Mouse (Mus musculus) heart, embryonic 15.5 days (tissue): ENCODE data around the gene Pik3r1. TPM values are rescaled to one million over a fixed set of nuclear protein-coding genes. Genes with fewer than 3 reads are reported as not detected.

ENCODE experiments used
- ATAC-seq: fragments of 200-750 bp; cut with Nextera tagmentation; replicated peaks from 2 replicates; pipeline ENCODE4 v1.8.0; 2017; ENCODE audit warnings: low read depth, moderate TSS enrichment; ENCODE audit not compliant: insufficient number of reproducible peaks, insufficient read depth, low FRiP score
- H3K27ac ChIP-seq: fragments of 300-500 bp; sonication (generic); 2 replicates; pipeline ENCODE4 v1.5.1; 2015; ENCODE audit warnings: mild to moderate bottlenecking, inconsistent platforms
- H3K27me3 ChIP-seq: fragments of 300-500 bp; sonication (generic); 2 replicates; pipeline ENCODE4 v1.6.1; 2015; ENCODE audit warnings: inconsistent platforms
- H3K36me3 ChIP-seq: fragments of 300-500 bp; sonication (generic); 2 replicates; pipeline ENCODE4 v1.6.1; 2015; ENCODE audit warnings: mild to moderate bottlenecking, inconsistent platforms
- H3K4me1 ChIP-seq: fragments of 300-500 bp; sonication (generic); replicated peaks from 2 replicates; pipeline ENCODE4 v1.6.1; 2015; ENCODE audit warnings: inconsistent platforms
- H3K4me2 ChIP-seq: fragments of 300-500 bp; sonication (generic); 2 replicates; pipeline ENCODE4 v1.6.1; 2015; ENCODE audit warnings: inconsistent platforms, mild to moderate bottlenecking, moderate library complexity
- H3K4me3 ChIP-seq: fragments of 300-500 bp; sonication (generic); 2 replicates; pipeline ENCODE4 v1.5.1; 2015; ENCODE audit warnings: mild to moderate bottlenecking, inconsistent platforms
- H3K9ac ChIP-seq: fragments of 300-500 bp; sonication (generic); 2 replicates; pipeline ENCODE4 v1.6.1; 2015; ENCODE audit warnings: mild to moderate bottlenecking, inconsistent platforms
- H3K9me3 ChIP-seq: fragments of 300-500 bp; sonication (generic); replicated peaks from 2 replicates; pipeline ENCODE4 v1.6.1; 2016; ENCODE audit warnings: inconsistent platforms
- WGBS: fragments of 180-500 bp; shearing (Covaris S2); methylation state at CpG from one replicate; pipeline ENCODE4 v1.1.7; 2015; ENCODE audit warnings: mixed read lengths; 5-methylcytosine and 5-hydroxymethylcytosine counted together
- polyA plus RNA-seq: library from polyadenylated mRNA; unstranded; fragments of >200 nt; fragmentation: Nextera tagmentation; extraction: Ambion mirVana; gene quantifications from 2 replicates; pipeline ENCODE4 v1.2.1, GENCODE M21; 2015

The Pik3r1 gene
- polyA plus RNA-seq, 1 experiment from 2014 or later: 20.2 TPM

DNA sequence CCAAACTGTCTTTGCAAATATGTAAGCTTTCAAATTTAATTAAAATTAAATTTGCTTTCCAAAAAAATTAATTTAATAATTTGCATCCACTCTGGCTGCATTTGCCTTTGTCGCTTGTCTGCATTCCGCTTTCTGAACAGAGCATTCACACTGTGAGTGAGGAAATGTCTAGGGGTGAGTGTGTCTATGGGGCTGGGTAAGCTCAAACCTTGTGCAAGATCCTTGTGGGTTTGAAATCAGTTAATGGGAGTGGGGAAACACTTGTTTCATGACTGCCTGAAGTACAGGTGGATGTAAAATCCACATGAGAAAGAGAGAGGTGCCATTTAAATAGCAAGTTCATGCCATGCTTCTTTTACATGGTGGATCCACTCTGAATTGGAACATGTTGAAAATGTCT lies 31.3 kb upstream of the Pik3r1 start:
- no peaks in the 10 kb centered on the region for H3K36me3 ChIP-seq
- ATAC-seq: no peak
- H3K27ac ChIP-seq: no peak overlapping the region
- peaks cover 8% of the 10 kb centered on the region; the same call in 1 of the 2 replicates for H3K27me3 ChIP-seq
- no peak overlapping the region for H3K4me2 ChIP-seq
- no peak overlapping the region for H3K9ac ChIP-seq
- peaks cover 10% of the 10 kb centered on the region for H3K4me1 ChIP-seq
- WGBS: 91% methylated on average over 2 of the region's 2 CpGs
- no peaks in the 10 kb centered on the region for H3K9me3 ChIP-seq
- no peak overlapping the region for H3K4me3 ChIP-seq

DNA sequence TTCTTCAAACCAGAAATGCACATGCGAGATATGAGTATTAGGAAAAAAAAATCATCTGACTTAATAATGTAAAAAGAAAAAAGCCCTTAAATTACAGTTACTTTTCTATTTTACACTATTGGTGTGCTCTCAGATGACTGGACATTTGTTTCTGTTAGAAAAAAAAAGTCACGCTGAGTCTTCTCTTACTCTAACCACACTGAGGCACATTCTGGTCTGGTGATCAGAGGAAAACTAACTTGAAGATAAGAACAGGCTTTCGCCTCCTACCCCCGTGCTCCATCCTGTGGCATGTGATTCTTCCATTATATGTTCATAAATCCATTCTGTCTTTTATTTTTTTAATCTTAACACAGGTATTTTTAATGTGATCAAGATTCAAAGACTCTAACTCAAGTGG lies 30.5 kb upstream of the Pik3r1 start:
- WGBS: 70% methylated on average over 4 of the region's 4 CpGs
- ATAC-seq: no peak
- no peak overlapping the region for H3K27ac ChIP-seq
- no peak overlapping the region for H3K4me2 ChIP-seq
- no peaks in the 10 kb centered on the region for H3K36me3 ChIP-seq
- no peaks in the 10 kb centered on the region for H3K9me3 ChIP-seq
- peaks cover 8% of the 10 kb centered on the region; the same call in 1 of the 2 replicates for H3K27me3 ChIP-seq
- no peak overlapping the region for H3K9ac ChIP-seq
- H3K4me1 ChIP-seq: peaks cover 10% of the 10 kb centered on the region
- no peak overlapping the region for H3K4me3 ChIP-seq

DNA sequence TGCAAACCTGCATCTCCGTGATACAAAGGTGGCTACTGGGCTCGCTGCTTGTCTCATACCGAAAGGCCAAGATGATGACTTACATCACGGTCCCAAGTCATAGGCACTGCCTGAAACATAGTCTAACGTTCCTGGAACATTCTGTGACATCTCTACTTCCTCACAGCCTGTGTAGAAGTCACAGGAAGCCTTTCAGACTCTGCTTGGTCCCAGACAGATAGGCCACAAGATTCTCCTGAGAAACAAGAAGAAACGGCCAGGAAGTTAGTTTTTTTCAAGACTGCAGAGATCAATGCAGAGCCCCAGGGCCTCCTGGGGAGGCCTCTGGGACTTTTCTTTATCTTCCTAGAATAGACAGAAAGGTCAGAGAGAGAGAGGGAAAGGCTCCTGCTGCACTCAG lies 29.0 kb upstream of the Pik3r1 start:
- Histone ChIP-seq H3K9me3 (no peaks in the 10 kb centered on the region), H3K27me3 (peaks cover 8% of the 10 kb centered on the region; the same call in 1 of the 2 replicates), H3K4me3 (no peak overlapping the region), H3K4me1 (peaks cover 6% of the 10 kb centered on the region), H3K36me3 (no peaks in the 10 kb centered on the region), H3K27ac (no peak overlapping the region), H3K4me2 (no peak overlapping the region), H3K9ac (no peak overlapping the region)
- ATAC-seq: no peak
- WGBS: 51% methylated on average over 6 of the region's 6 CpGs

DNA sequence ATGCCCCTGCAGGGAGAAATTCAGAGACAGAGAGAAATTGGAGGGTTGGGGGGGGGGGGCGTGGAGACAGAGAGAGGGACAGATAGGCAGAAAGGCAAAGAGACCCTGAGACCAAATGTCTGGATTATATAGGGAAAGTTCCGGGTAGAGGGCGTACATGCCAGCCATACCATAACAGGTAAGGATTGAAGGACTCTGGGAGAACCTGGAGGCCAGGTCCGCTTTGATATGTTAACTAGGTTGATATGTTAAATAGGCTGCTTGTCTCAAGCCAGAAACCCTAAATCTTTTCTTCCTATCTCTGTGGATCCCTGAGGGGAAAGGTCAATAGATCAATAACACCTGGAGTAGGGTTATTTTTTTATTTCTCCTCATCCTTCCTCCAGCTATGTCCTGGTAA lies 17.7 kb upstream of the Pik3r1 start:
- Histone ChIP-seq H3K4me3 (no peak overlapping the region), H3K4me2 (no peak overlapping the region), H3K27me3 (no peaks in the 10 kb centered on the region), H3K36me3 (no peaks in the 10 kb centered on the region), H3K27ac (no peak overlapping the region), H3K9me3 (no peaks in the 10 kb centered on the region), H3K4me1 (no peaks in the 10 kb centered on the region), H3K9ac (no peak overlapping the region)
- WGBS: 68% methylated on average over 4 of the region's 4 CpGs
- ATAC-seq: no peak

DNA sequence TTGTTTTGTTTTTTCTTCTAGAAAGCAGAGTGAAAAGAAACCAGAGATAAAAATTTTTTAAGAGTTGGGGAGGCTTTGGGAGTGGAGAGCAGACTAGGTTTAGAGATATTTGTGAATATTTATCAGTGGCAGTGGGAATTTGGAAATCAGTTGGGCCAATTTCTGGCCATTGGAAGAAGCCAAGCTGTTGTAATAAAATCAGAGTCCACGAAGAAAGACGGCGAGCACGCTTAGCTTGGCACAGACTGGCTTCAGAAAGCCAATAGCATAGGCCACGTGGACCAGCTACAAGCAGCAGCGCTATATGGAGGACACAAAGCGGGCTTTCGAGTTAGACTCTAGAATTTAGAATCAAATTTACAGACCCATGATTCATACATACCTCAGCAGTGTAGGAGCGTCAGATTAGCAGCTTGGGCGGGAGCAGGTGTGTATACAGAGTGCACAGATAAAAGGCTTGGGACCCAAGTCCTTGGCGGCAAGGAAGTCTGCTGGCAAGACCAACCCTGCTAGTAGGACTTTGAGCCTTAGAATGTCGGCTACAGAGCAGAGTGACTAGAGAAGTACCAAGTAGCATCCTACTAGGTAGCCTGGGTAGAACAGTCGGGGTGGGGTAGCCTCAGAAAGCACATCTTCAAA lies 16.8 kb upstream of the Pik3r1 start:
- no peak overlapping the region for H3K9ac ChIP-seq
- no peak overlapping the region for H3K4me2 ChIP-seq
- H3K4me1 ChIP-seq: no peaks in the 10 kb centered on the region
- no peak overlapping the region for H3K4me3 ChIP-seq
- H3K27me3 ChIP-seq: no peaks in the 10 kb centered on the region
- H3K36me3 ChIP-seq: no peaks in the 10 kb centered on the region
- no peaks in the 10 kb centered on the region for H3K9me3 ChIP-seq
- ATAC-seq: no peak
- 87% methylated on average over 13 of the region's 13 CpGs for WGBS
- no peak overlapping the region for H3K27ac ChIP-seq

DNA sequence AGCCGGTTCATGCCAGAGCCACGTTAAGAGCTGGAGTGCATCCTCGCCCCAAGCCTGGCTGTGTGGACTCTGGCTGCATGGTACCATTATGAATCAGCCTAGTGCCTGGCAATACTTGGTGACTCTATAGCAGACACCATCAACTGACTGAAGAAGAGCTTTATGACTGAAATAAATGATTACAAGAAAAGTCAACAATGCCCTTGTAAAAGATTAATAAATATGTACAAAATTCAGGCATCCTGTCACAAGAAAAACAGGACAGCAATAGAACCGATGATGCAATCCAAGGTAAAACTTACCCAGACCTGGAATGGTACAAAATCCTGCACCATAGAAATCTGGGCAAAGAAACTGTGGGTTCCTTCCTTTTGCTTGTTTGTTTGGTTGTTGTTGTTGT lies 11.0 kb upstream of the Pik3r1 start:
- Histone ChIP-seq H3K4me1 (no peaks in the 10 kb centered on the region), H3K4me3 (no peak overlapping the region), H3K9ac (no peak overlapping the region), H3K4me2 (no peak overlapping the region), H3K9me3 (no peaks in the 10 kb centered on the region), H3K36me3 (no peaks in the 10 kb centered on the region), H3K27me3 (no peaks in the 10 kb centered on the region), H3K27ac (no peak overlapping the region)
- no peak for ATAC-seq
- WGBS: 83% methylated on average over 4 of the region's 4 CpGs

DNA sequence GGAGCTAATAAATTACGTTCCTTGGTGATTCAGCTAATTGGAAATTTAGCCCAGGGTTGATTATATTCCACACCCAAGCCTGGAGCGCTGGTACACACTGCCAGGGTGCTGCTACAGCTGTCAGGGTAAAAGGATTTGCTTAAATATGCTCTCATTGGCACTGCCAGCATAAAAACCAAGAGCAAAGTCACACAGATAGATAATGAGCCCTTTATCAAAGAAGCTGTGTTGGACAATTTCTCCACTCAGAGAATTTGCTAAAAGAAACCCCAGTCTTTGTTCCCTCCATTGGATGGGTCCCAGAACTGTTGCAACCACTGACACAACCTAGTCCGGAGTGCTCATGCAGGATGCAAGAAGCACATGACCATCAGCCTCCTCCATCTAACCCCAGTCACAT lies 9.8 kb upstream of the Pik3r1 start:
- H3K36me3 ChIP-seq: no peaks in the 10 kb centered on the region
- H3K4me1 ChIP-seq: no peaks in the 10 kb centered on the region
- H3K4me3 ChIP-seq: no peak overlapping the region
- 84% methylated on average over 3 of the region's 3 CpGs for WGBS
- H3K9ac ChIP-seq: no peak overlapping the region
- H3K27me3 ChIP-seq: no peaks in the 10 kb centered on the region
- no peak overlapping the region for H3K4me2 ChIP-seq
- H3K27ac ChIP-seq: no peak overlapping the region
- no peaks in the 10 kb centered on the region for H3K9me3 ChIP-seq
- no peak for ATAC-seq

DNA sequence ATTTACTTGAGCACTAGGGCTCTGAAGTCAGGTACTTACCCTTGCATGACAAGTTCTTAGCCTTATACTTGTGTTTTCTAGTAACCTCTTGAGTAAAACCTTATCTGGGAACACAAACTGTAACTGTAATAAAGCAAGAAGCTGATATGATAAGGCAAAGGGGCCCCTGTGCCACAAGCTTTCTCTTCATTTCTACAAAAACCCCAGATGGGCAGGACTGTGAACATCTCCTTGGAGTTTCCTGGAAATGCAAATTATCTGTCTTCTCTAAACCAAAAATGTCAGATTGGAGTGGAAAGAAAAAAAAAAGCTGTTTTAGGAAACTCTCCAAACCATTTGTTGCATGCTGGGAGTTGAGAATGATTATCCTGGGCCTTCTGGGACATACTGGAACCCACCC lies 3.1 kb upstream of the Pik3r1 start:
- no peak overlapping the region for H3K4me2 ChIP-seq
- peaks cover 11% of the 10 kb centered on the region for H3K4me1 ChIP-seq
- no peaks in the 10 kb centered on the region for H3K27me3 ChIP-seq
- H3K36me3 ChIP-seq: no peaks in the 10 kb centered on the region
- no peaks in the 10 kb centered on the region for H3K9me3 ChIP-seq
- no peak overlapping the region for H3K9ac ChIP-seq
- no peak overlapping the region for H3K4me3 ChIP-seq
- H3K27ac ChIP-seq: no peak overlapping the region
- ATAC-seq: no peak

DNA sequence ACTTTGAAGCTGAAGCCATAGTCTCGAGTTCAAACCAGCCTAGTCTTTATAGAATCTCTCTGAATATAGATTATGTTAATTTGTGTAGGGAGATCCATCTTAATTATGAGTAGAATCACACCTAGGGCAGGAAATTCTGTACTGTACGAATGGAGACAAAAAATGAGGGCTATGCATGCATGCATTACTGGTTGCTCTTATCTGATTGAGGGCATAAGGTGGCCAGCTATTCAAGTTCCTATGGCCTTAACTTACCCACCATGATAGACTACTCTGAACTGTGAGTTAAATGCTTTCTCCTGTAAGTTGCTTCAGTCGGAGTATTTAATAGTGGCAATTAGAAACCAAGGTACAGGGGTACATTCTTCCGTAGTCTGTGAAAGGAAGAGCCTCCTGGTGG lies 1.9 kb upstream of the Pik3r1 start:
- Histone ChIP-seq H3K9me3 (no peaks in the 10 kb centered on the region), H3K4me3 (no peak overlapping the region), H3K4me1 (peaks cover 22% of the 10 kb centered on the region), H3K4me2 (no peak overlapping the region), H3K27ac (no peak overlapping the region), H3K27me3 (no peaks in the 10 kb centered on the region), H3K36me3 (no peaks in the 10 kb centered on the region), H3K9ac (no peak overlapping the region)
- no peak for ATAC-seq
- 83% methylated on average over 4 of the region's 4 CpGs for WGBS

DNA sequence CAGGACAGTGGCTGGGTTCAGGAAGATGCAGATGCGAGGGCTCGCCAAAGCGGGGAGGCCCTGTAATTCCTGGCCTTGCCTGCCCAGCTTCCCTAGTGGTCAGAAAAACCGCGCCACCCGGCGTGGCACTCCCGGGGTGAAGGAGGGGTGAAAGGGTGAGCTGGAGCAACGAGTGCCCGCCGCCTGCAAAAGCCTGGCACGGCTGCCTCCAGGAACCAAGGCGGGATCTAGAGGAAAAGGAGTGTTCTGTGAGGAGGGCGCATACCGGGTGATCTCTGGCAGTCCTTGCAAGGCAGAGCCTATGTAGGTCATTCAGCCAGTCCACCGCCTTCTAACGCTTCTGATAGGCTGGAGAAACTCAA lies 594 bp upstream of the Pik3r1 start:
- Histone ChIP-seq H3K27ac (peak overlapping the region; percentile 99), H3K36me3 (no peaks in the 10 kb centered on the region), H3K27me3 (no peaks in the 10 kb centered on the region), H3K9me3 (no peaks in the 10 kb centered on the region), H3K9ac (peak overlapping the region; percentile 73), H3K4me1 (peaks cover 33% of the 10 kb centered on the region), H3K4me3 (peak overlapping the region; percentile 98), H3K4me2 (peak overlapping the region; percentile 87)
- peak; percentile 29 for ATAC-seq
- 1% methylated on average over 17 of the region's 17 CpGs for WGBS

DNA sequence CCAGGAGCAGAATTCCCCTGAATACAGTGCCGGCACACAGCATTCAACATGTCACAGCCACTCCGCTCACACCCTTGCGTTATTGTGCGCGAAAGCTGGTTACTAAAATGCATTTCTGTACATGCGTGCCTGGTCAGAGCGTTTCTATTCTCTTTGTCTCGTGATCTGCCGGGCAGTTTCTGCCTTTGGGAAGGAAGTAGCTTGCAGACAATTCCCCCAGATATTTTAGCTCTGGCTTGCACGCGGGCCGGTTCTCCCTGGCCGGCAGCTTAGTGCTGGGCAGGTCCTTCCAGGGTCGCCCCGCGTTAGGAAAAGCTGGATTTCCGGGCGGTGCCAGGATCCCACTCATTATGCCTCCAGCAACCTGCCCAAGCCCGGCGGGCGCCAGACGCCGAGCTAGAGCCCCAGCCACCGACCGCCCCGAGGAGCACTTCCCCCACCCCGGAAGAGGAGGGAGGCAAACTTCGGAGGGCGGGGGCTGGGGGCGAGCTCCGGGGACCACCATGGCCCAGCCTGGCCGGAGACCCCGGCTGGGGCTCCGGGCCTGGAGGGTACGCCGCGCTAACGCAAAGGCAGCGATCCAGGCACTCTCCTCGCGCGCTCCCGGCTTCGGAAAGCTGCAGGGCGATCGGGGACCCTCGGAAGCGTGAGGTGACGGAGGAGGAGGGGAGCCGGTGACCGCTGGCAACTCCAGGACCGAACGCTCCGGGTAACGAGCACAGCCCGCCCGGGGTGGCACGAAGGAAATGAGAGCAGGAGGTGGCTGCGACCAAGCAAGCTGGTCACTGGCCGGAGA lies 806 bp downstream of the Pik3r1 start:
- WGBS: under 1% methylated on average over 60 of the region's 60 CpGs
- H3K4me3 ChIP-seq: peak overlapping the region; percentile 98
- peak overlapping the region; percentile 99 for H3K27ac ChIP-seq
- no peaks in the 10 kb centered on the region for H3K9me3 ChIP-seq
- peak overlapping the region; percentile 73 for H3K4me2 ChIP-seq
- no peaks in the 10 kb centered on the region for H3K27me3 ChIP-seq
- H3K4me1 ChIP-seq: peaks cover 44% of the 10 kb centered on the region
- peak overlapping the region; percentile 96 for H3K9ac ChIP-seq
- no peaks in the 10 kb centered on the region for H3K36me3 ChIP-seq
- ATAC-seq: peak; percentile 37

DNA sequence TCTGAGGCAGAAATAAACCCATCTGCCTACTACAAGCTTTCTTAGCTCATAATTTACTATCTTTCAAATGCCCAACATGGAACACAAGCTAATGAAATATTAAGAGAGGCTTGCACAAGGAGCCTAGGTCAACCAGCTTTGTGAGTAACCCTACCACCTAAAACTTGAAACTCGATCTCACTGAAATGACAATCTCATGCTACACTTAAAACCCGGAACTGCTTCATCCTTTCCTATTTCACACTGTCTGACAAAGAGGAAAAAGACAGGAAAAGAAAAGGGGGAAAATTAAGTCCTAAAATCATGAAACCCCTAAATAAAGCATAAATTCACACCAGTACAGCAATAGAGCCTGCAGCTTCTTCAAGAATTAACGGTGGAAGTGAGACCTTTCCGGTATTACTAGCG lies 1.4 kb downstream of the Pik3r1 start:
- Histone ChIP-seq H3K36me3 (no peaks in the 10 kb centered on the region), H3K27me3 (no peaks in the 10 kb centered on the region), H3K4me3 (peak overlapping the region; percentile 98), H3K9me3 (no peaks in the 10 kb centered on the region), H3K4me1 (peaks cover 50% of the 10 kb centered on the region), H3K9ac (peak overlapping the region; percentile 96), H3K27ac (peak overlapping the region; percentile 99), H3K4me2 (peak overlapping the region; percentile 73)
- no peak for ATAC-seq
- WGBS: 2% methylated on average over 5 of the region's 5 CpGs
